In the genomic region with DNA sequence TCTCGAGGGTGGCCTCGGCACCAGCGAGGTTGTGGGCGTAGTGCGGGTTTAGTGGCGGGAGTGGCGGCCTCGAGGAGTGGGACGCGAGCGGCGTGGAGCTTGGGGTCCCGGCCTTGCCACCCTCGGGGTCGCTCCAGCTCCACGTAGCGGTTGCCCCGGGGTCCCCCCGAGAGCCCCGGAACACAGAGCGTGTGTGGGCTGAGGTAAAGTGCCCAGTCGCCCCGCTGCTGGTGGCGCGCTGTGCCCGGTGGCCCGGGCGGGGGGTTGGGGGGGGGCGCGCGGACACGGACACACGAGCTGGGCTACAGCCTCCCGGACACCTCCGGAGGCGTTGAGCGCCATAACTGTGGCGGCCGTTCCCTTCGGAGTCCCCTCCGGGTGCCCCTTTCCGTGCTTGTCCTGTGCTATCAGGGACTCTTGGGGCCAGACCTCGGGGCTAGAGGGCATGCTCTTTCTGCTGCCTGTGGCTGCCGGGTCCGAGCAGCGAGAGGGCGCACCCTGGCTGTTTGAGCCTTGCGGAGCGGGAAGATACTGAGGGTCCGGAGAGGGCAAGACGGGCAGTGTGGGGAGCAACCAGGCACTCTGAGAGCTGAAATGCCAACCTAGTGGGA, we compare ENCODE assay signal across 8 mouse cellular contexts. TPM values are rescaled to one million over a fixed set of nuclear protein-coding genes. Genes with fewer than 3 reads are reported as not detected.
DNase-seq lines count a peak whose midpoint lies in the region; ATAC-seq and TF ChIP-seq lines count a peak whose summit lies in the region.

No protein-coding gene starts in this region.

- WGBS in forebrain, embryonic 16.5 days = 15% methylated on average over 20 of the region's 51 CpGs
- WGBS in hindbrain, postnatal 0 days = 29% methylated on average over 41 of the region's 51 CpGs
- WGBS in liver, embryonic 11.5 days = 16% methylated on average over 46 of the region's 51 CpGs
- 23% methylated on average over 44 of the region's 51 CpGs for whole genome bisulfite sequencing in midbrain, postnatal 0 days
- WGBS in stomach, embryonic 14.5 days = 23% methylated on average over 39 of the region's 51 CpGs

- peaks cover 7% of the 10 kb centered on the region for H3K4me1 ChIP-seq in forebrain, embryonic 16.5 days (replicated peaks; ENCODE audit: control insufficient read depth, insufficient read depth, low read length)
- no peaks in the 10 kb centered on the region for H3K4me1 ChIP-seq in hindbrain, postnatal 0 days (ENCODE audit: insufficient read depth, low read length)
- no peaks in the 10 kb centered on the region; the same call in 1 of the 2 replicates for H3K4me1 ChIP-seq in liver, embryonic 11.5 days (replicated peaks; ENCODE audit: control insufficient read depth, insufficient read depth, low read length)
- no peaks in the 10 kb centered on the region for H3K4me1 ChIP-seq in midbrain, postnatal 0 days (ENCODE audit: insufficient read depth, low read length)
- no peaks in the 10 kb centered on the region for H3K4me1 ChIP-seq in stomach, embryonic 14.5 days (ENCODE audit: control insufficient read depth, insufficient read depth, low read length)

- peak overlapping the region; percentile 91 for H3K27ac ChIP-seq in forebrain, embryonic 16.5 days (ENCODE audit: low read length)
- H3K27ac ChIP-seq in hindbrain, postnatal 0 days = peak overlapping the region; percentile 83
- peak overlapping the region; percentile 87 for H3K27ac ChIP-seq in liver, embryonic 11.5 days (ENCODE audit: low read depth, low read length)
- peak overlapping the region; percentile 74 for H3K27ac ChIP-seq in midbrain, postnatal 0 days (ENCODE audit: low read depth, low read length)
- H3K27ac ChIP-seq in stomach, embryonic 14.5 days (ENCODE audit: low read length) = peak overlapping the region; percentile 75

- H3K9me3 ChIP-seq in forebrain, embryonic 16.5 days (ENCODE audit: control insufficient read depth, low read length) = no peaks in the 10 kb centered on the region
- no peaks in the 10 kb centered on the region for H3K9me3 ChIP-seq in hindbrain, postnatal 0 days (ENCODE audit: low read length)
- no peaks in the 10 kb centered on the region for H3K9me3 ChIP-seq in liver, embryonic 11.5 days (ENCODE audit: control insufficient read depth, low read length)
- H3K9me3 ChIP-seq in midbrain, postnatal 0 days (ENCODE audit: low read length) = no peaks in the 10 kb centered on the region
- no peaks in the 10 kb centered on the region for H3K9me3 ChIP-seq in stomach, embryonic 14.5 days (ENCODE audit: control insufficient read depth, low read depth, low read length)

- H3K27me3 ChIP-seq in forebrain, embryonic 16.5 days (replicated peaks; ENCODE audit: control insufficient read depth, insufficient read depth, low read length) = no peaks in the 10 kb centered on the region
- no peaks in the 10 kb centered on the region for H3K27me3 ChIP-seq in hindbrain, postnatal 0 days (ENCODE audit: insufficient read depth, low read length)
- H3K27me3 ChIP-seq in liver, embryonic 11.5 days (replicated peaks; ENCODE audit: control insufficient read depth, insufficient read depth, low read length) = no peaks in the 10 kb centered on the region
- no peaks in the 10 kb centered on the region for H3K27me3 ChIP-seq in midbrain, postnatal 0 days (ENCODE audit: insufficient read depth, low read length)
- H3K27me3 ChIP-seq in stomach, embryonic 14.5 days (ENCODE audit: control insufficient read depth, insufficient read depth, low read length) = no peaks in the 10 kb centered on the region

- peak overlapping the region; percentile 69 for H3K4me3 ChIP-seq in forebrain, embryonic 16.5 days (replicated peaks; ENCODE audit: low read length)
- H3K4me3 ChIP-seq in hindbrain, postnatal 0 days (ENCODE audit: low read length) = peak overlapping the region; percentile 63
- H3K4me3 ChIP-seq in liver, embryonic 11.5 days (ENCODE audit: low read depth, low read length) = peak overlapping the region; percentile 70
- H3K4me3 ChIP-seq in midbrain, postnatal 0 days (ENCODE audit: low read depth, low read length) = peak overlapping the region; percentile 57
- H3K4me3 ChIP-seq in stomach, embryonic 14.5 days (ENCODE audit: low read depth, low read length) = peak overlapping the region; percentile 58

- peak; percentile 19 for ATAC-seq in forebrain, embryonic 16.5 days
- no peak; the same call in none of the 2 replicates for ATAC-seq in hindbrain, postnatal 0 days
- ATAC-seq in liver, embryonic 11.5 days (replicated peaks; ENCODE audit: low FRiP score) = peak; percentile 58
- ATAC-seq in midbrain, postnatal 0 days (ENCODE audit: low FRiP score) = peak; percentile 49
- peak; percentile 24; the same call in 1 of the 2 replicates for ATAC-seq in stomach, embryonic 14.5 days (ENCODE audit: insufficient number of reproducible peaks, insufficient read depth, low FRiP score, low read depth)

- H3K9ac ChIP-seq in forebrain, embryonic 16.5 days (replicated peaks; ENCODE audit: low read depth, low read length) = peak overlapping the region; percentile 70
- peak overlapping the region; percentile 60 for H3K9ac ChIP-seq in hindbrain, postnatal 0 days (replicated peaks; ENCODE audit: low read length)
- H3K9ac ChIP-seq in liver, embryonic 11.5 days (ENCODE audit: low read depth, low read length) = peak overlapping the region; percentile 80
- peak overlapping the region; percentile 67 for H3K9ac ChIP-seq in midbrain, postnatal 0 days (replicated peaks; ENCODE audit: low read length, poor library complexity, severe bottlenecking)
- peak overlapping the region; percentile 48 for H3K9ac ChIP-seq in stomach, embryonic 14.5 days (replicated peaks; ENCODE audit: low read depth, low read length)

- peak; percentile 5 for DNase-seq in right cerebral cortex, adult 18-20 months
- DNase-seq in right cerebral cortex, adult 2 months (ENCODE audit: low spot score in 2 of 2) = no peak
- peak; percentile 20 for DNase-seq in cerebellum, adult 8-10 months
- peak; percentile 21 for DNase-seq in hindbrain, postnatal 0 days (ENCODE audit: low spot score)
- peak; percentile 44 for DNase-seq in liver, embryonic 11.5 days (ENCODE audit: low spot score)
- DNase-seq in midbrain, postnatal 0 days (ENCODE audit: low spot score) = peak; percentile 3

- peaks cover 3% of the 10 kb centered on the region; the same call in 1 of the 2 replicates for H3K36me3 ChIP-seq in forebrain, embryonic 16.5 days (ENCODE audit: control insufficient read depth, insufficient read depth)
- no peaks in the 10 kb centered on the region for H3K36me3 ChIP-seq in hindbrain, postnatal 0 days (ENCODE audit: insufficient read depth, low read length)
- no peaks in the 10 kb centered on the region for H3K36me3 ChIP-seq in liver, embryonic 11.5 days (ENCODE audit: control insufficient read depth, insufficient read depth, low read length)
- no peaks in the 10 kb centered on the region for H3K36me3 ChIP-seq in midbrain, postnatal 0 days (ENCODE audit: insufficient read depth, low read length)
- no peaks in the 10 kb centered on the region for H3K36me3 ChIP-seq in stomach, embryonic 14.5 days (ENCODE audit: control insufficient read depth, insufficient read depth, low read length)

- peak overlapping the region; percentile 60 for H3K4me2 ChIP-seq in forebrain, embryonic 16.5 days (ENCODE audit: low read length)
- H3K4me2 ChIP-seq in hindbrain, postnatal 0 days (ENCODE audit: low read depth, low read length) = peak overlapping the region; percentile 56
- H3K4me2 ChIP-seq in liver, embryonic 11.5 days = peak overlapping the region; percentile 66
- peak overlapping the region; percentile 52 for H3K4me2 ChIP-seq in midbrain, postnatal 0 days (ENCODE audit: low read depth, low read length, poor library complexity, severe bottlenecking)
- H3K4me2 ChIP-seq in stomach, embryonic 14.5 days (replicated peaks; ENCODE audit: low read depth, low read length) = peak overlapping the region; percentile 45

- TF ChIP-seq CTCF in hindbrain, postnatal 0 days (IDR thresholded peaks at IDR 0.05; ENCODE audit: low read depth) = peak; percentile 36; the same call in 1 of the 2 replicates
- TF ChIP-seq CTCF in midbrain, postnatal 0 days (IDR thresholded peaks at IDR 0.05) = peak; percentile 53

RNA-seq across cellular contexts. Expression of a gene that starts 0.5 kb away (rescaled TPM):
- 7.3 and 8.3 TPM in 2 replicates for polyA plus RNA-seq in forebrain, embryonic 16.5 days (2015; fragmentation: Nextera tagmentation; extraction: Ambion mirVana)
- 4.9 and 5.9 TPM in 2 replicates for total RNA-seq in hindbrain, postnatal 0 days (2014; rRNA removed)
- 2.3 and 2.6 TPM in 2 replicates for polyA plus RNA-seq in hindbrain, postnatal 0 days (2015; fragmentation: Nextera tagmentation; extraction: Ambion mirVana)
- polyA plus RNA-seq in liver, embryonic 11.5 days (2014; fragmentation: Nextera tagmentation; extraction: Ambion mirVana) = 17.0 and 18.6 TPM in 2 replicates
- 8.1 and 11.2 TPM in 2 replicates for total RNA-seq in midbrain, postnatal 0 days (2014; rRNA removed)
- 2.3 and 2.6 TPM in 2 replicates for polyA plus RNA-seq in midbrain, postnatal 0 days (2015; fragmentation: Nextera tagmentation; extraction: Ambion mirVana)
- 8.6 and 9.2 TPM in 2 replicates for polyA plus RNA-seq in stomach, embryonic 14.5 days (2014; fragmentation: Nextera tagmentation; extraction: Ambion mirVana)

Comparison
In these comparisons a context has a peak if more than half of its experiments do, and no peak if none do; other contexts are left out.
1. DNase-seq: peak in right cerebral cortex, adult 18-20 months (single experiment), cerebellum, adult 8-10 months (single experiment), hindbrain, postnatal 0 days (single experiment), liver, embryonic 11.5 days (single experiment) and midbrain, postnatal 0 days (single experiment); none in right cerebral cortex, adult 2 months (0 of 2).
2. Peak in every context shown above with its lines, with median percentiles within 50 percentile points of each other: H3K27ac ChIP-seq, H3K4me2 ChIP-seq, H3K4me3 ChIP-seq and H3K9ac ChIP-seq.